Mouse (Mus musculus) megakaryocyte-erythroid progenitor cell, adult 5-6 weeks (primary cell): Measurements from ENCODE around the gene Mcu. TPM values are rescaled to one million over a fixed set of nuclear protein-coding genes. Genes with fewer than 3 reads are reported as not detected.

Experiments used
- ATAC-seq: replicated peaks from 2 replicates; pipeline ENCODE4 v1.8.0; 2016; ENCODE audit warnings: mild to moderate bottlenecking, inconsistent platforms; ENCODE audit not compliant: severe bottlenecking, poor library complexity, low FRiP score, low TSS enrichment
- total RNA-seq, 2 experiments: library from RNA; stranded (forward) in 1 of 2; stranded (reverse) in 1 of 2; fragments of 200-1000, 215-1000 nt in 1 of 2; fragments of >200 nt in 1 of 2; fragmentation: Nextera tagmentation in 1 of 2; gene quantifications; 2 replicates each; pipeline ENCODE4 v1.2.3; 2014 to 2017

The Mcu gene
- total RNA-seq, 2 experiments from 2014 or later = 8.3 to 22.0 TPM

DNA sequence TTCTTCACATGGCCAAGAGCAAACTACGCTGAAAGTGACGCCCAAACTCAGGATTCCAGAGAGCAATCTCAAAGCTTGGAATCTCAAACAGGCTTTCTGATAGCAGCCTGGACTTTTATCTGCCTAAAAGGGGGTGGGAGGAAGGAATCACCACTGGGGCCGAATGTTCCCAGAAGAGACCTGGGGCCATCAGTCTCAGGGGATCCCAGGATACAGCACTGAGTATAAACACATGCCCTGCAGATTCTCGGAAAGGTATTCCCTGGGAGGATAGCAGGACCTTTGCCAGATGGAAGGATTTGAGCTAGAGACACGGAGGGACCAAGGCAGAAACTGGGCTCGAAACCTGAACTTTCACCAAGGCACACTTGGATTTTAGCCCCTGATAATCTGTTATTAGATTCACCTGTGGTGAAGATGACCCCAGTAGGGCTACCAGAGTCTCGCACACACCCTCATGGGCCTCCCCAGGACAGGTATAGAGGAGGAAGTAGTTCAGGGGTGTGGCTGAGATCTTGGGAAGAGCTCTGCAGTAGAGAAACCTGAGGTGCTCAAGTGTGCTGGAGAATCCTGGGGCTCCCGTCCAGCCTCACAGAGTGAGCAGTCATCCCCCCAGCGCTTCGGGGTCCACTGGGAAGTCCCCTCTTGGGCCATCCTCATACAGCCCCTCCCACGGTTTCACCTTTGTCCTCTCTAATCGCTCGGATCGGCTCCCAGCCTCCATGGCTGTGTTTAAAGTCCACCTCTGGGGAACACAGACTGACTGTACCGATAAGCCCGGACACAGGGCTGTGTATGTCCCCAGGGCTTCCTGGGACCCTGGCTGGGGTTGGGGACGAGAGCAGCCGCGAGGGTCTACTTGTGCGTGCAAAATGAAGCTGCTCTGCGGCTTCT is 213.3 kb downstream of the Mcu start, which contains the start of gene Pla2g12b:
Gene Pla2g12b, plus strand, starts transcription at position 762 of the 894 bp plus-strand sequence.
- ATAC-seq = no peak

Other genes with a start within 250 kb of the Mcu start
- 20.6 and 40.3 TPM in 2 replicates for gene Gm10273, start 221.1 kb downstream of the Mcu start, total RNA-seq (2014; fragmentation: Nextera tagmentation)
- gene Gm10273, start 221.1 kb downstream of the Mcu start, total RNA-seq (2017) = 82.6 and 90.1 TPM in 2 replicates
- gene Pla2g12b, start 213.0 kb downstream of the Mcu start, total RNA-seq (2014; fragmentation: Nextera tagmentation) = not detected in 2 replicates
- gene Pla2g12b, start 213.0 kb downstream of the Mcu start, total RNA-seq (2017) = not detected in 2 replicates
- not detected in 2 replicates for gene Oit3, start 174.9 kb downstream of the Mcu start, total RNA-seq (2014; fragmentation: Nextera tagmentation)
- not detected in 2 replicates for gene Oit3, start 174.9 kb downstream of the Mcu start, total RNA-seq (2017)
- not detected in 2 replicates for gene Gm10322, start 629 bp downstream of the Mcu start, total RNA-seq (2014; fragmentation: Nextera tagmentation)
- gene Gm10322, start 629 bp downstream of the Mcu start, total RNA-seq (2017) = not detected in 2 replicates
- 23.9 and 26.3 TPM in 2 replicates for gene Micu1, start 85.8 kb upstream of the Mcu start, total RNA-seq (2014; fragmentation: Nextera tagmentation)
- gene Micu1, start 85.8 kb upstream of the Mcu start, total RNA-seq (2017) = 25.9 and 26.5 TPM in 2 replicates